Mouse (Mus musculus) right cerebral cortex, postnatal 36 days (tissue): ENCODE data around the gene Has1.
"Not testable (repeated sequence)": the region's sequence is repeated elsewhere in the genome, so short reads cannot be mapped to it uniquely, and the experiment has no call there.

ENCODE experiments used
- DNase-seq, 2 experiments: peaks; one replicate each; pipeline ENCODE4 v3.0.0; 2022; ENCODE audit warnings: low spot score in 2 of 2, mixed read lengths in 1 of 2

The Has1 gene

GRCm38 (mm10) chr17:17844606-17845005 lies 10.4 kb downstream of the Has1 start:
- DNase-seq = not testable (repeated sequence)

- no peak for DNase-seq
Measured at GRCm38 (mm10) chr17:17843534-17844261, 11.3 kb downstream of the Has1 start.

- DNase-seq = no peak
Measured at GRCm38 (mm10) chr17:17840796-17841195, 14.2 kb downstream of the Has1 start.

- no peak for DNase-seq
Measured at GRCm38 (mm10) chr17:17839276-17839675, 15.7 kb downstream of the Has1 start.

- DNase-seq = peak; percentile 97 to 98
Measured at GRCm38 (mm10) chr17:17837919-17838701, 16.9 kb downstream of the Has1 start.

GRCm38 (mm10) chr17:17837426-17837825 lies 17.6 kb downstream of the Has1 start:
- no peak for DNase-seq

GRCm38 (mm10) chr17:17836101-17836500 lies 18.9 kb downstream of the Has1 start:
- peak in 1 of 2 experiments; percentile 29 for DNase-seq

- DNase-seq = no peak
Measured at GRCm38 (mm10) chr17:17834896-17835295, 20.1 kb downstream of the Has1 start.

- DNase-seq = no peak
Measured at GRCm38 (mm10) chr17:17830731-17831130, 24.3 kb downstream of the Has1 start.

- DNase-seq = no peak
Measured at GRCm38 (mm10) chr17:17829816-17830535, 25.0 kb downstream of the Has1 start.

- no peak for DNase-seq
Measured at GRCm38 (mm10) chr17:17829052-17829785, 25.8 kb downstream of the Has1 start.

- DNase-seq = peak in 1 of 2 experiments; percentile 32
Measured at GRCm38 (mm10) chr17:17828191-17828981, 26.6 kb downstream of the Has1 start.

GRCm38 (mm10) chr17:17827658-17828190 lies 27.3 kb downstream of the Has1 start:
- peak in 1 of 2 experiments; percentile 23 for DNase-seq

GRCm38 (mm10) chr17:17826751-17827657 lies 28.0 kb downstream of the Has1 start, which contains the start of gene Spaca6:
Gene Spaca6 (plus strand): TSS chr17:17827158.
- peak; percentile 78 to 88 for DNase-seq

GRCm38 (mm10) chr17:17825921-17826591 lies 28.9 kb downstream of the Has1 start:
- peak in 1 of 2 experiments; percentile 27 for DNase-seq

- no peak for DNase-seq
Measured at GRCm38 (mm10) chr17:17823612-17824336, 31.2 kb downstream of the Has1 start.

GRCm38 (mm10) chr17:17795527-17795926 lies 59.5 kb downstream of the Has1 start:
- DNase-seq = no peak
